Mouse (Mus musculus) Muller cell, postnatal 12 days (primary cell): ENCODE measurements around the gene Nfam1.
"Not testable (repeated sequence)": the region's sequence is repeated elsewhere in the genome, so short reads cannot be mapped to it uniquely, and the experiment has no call there.

Experiments used
- DNase-seq: peaks from one replicate; pipeline ENCODE4 v3.0.0-alpha.2; 2015; ENCODE audit errors: inconsistent ontology term

Gene Nfam1

GRCm38 (mm10) chr15:83032981-83033541 lies at the start of gene Nfam1:
Nfam1 (minus strand) TSS chr15:83033306.
- no peak for DNase-seq

GRCm38 (mm10) chr15:83075607-83076525 lies 42.8 kb upstream of the Nfam1 start:
- DNase-seq = no peak

- DNase-seq = no peak
Observed at GRCm38 (mm10) chr15:83074179-83074578, 41.1 kb upstream of the Nfam1 start.

GRCm38 (mm10) chr15:83071752-83072151 lies 38.6 kb upstream of the Nfam1 start:
- DNase-seq = no peak

GRCm38 (mm10) chr15:83070942-83071341 lies 37.8 kb upstream of the Nfam1 start:
- peak; percentile 88 for DNase-seq

GRCm38 (mm10) chr15:83068270-83068669 lies 35.2 kb upstream of the Nfam1 start:
- no peak for DNase-seq

GRCm38 (mm10) chr15:83065543-83065942 lies 32.4 kb upstream of the Nfam1 start:
- peak; percentile 76 for DNase-seq

- DNase-seq = not testable (repeated sequence)
Observed at GRCm38 (mm10) chr15:83062582-83062981, 29.5 kb upstream of the Nfam1 start.

GRCm38 (mm10) chr15:83061689-83062088 lies 28.6 kb upstream of the Nfam1 start:
- no peak for DNase-seq

- no peak for DNase-seq
Observed at GRCm38 (mm10) chr15:83059233-83059660, 26.1 kb upstream of the Nfam1 start.

GRCm38 (mm10) chr15:83057533-83057932 lies 24.4 kb upstream of the Nfam1 start:
- DNase-seq = no peak

GRCm38 (mm10) chr15:83056378-83057083 lies 23.4 kb upstream of the Nfam1 start:
- DNase-seq = peak; percentile 60

GRCm38 (mm10) chr15:83055569-83055968 lies 22.5 kb upstream of the Nfam1 start:
- no peak for DNase-seq

- DNase-seq = no peak
Observed at GRCm38 (mm10) chr15:83053261-83053660, 20.2 kb upstream of the Nfam1 start.

- DNase-seq = no peak
Observed at GRCm38 (mm10) chr15:83052341-83053104, 19.4 kb upstream of the Nfam1 start.

GRCm38 (mm10) chr15:83046730-83047129 lies 13.6 kb upstream of the Nfam1 start:
- no peak for DNase-seq

GRCm38 (mm10) chr15:83046308-83046707 lies 13.2 kb upstream of the Nfam1 start:
- no peak for DNase-seq

- DNase-seq = not testable (repeated sequence)
Observed at GRCm38 (mm10) chr15:83045565-83045964, 12.5 kb upstream of the Nfam1 start.

- no peak for DNase-seq
Observed at GRCm38 (mm10) chr15:83043362-83043708, 10.2 kb upstream of the Nfam1 start.

GRCm38 (mm10) chr15:83042655-83043361 lies 9.7 kb upstream of the Nfam1 start:
- DNase-seq = peak; percentile 37

GRCm38 (mm10) chr15:83040156-83040555 lies 7.0 kb upstream of the Nfam1 start:
- DNase-seq = no peak
